Mouse (Mus musculus): ENCODE results near the gene Ppcdc. TPM values are rescaled to one million over a fixed set of nuclear protein-coding genes. Genes with fewer than 3 reads are reported as not detected.

Ppcdc gene
- polyA plus RNA-seq, 1 experiment from 2014 or later, result 24.3 TPM

DNA sequence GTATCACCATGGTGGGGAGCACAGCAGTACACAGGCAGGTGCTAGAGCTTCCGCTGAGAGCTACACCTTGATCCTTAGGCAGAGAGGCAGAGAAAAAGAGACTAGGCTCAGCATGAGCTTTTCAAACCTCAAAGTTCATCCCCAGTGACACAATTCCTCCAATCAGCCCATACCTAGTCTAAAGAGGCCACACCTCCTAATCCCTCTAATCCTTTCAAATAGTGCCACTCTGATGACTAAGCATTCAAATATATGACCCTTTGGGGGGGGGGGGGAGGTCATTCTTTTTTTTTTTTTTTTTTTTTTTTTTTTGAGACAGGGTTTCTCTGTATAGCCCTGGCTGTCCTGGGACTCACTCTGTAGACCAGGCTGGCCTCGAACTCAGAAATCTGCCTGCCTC lies 41.2 kb downstream of the Ppcdc start:
- Histone ChIP-seq H3K4me2 (replicated peaks) (no peak overlapping the region), H3K4me3 (no peak overlapping the region), H3K4me1 (no peaks in the 10 kb centered on the region), H3K9ac (no peak overlapping the region), H3K27ac (no peak overlapping the region), H3K27me3 (replicated peaks) (no peaks in the 10 kb centered on the region), H3K36me3 (no peaks in the 10 kb centered on the region), H3K9me3 (peaks cover 8% of the 10 kb centered on the region)
- no peak for ATAC-seq (ENCODE audit: low FRiP score, low read depth)
- WGBS, result 87% methylated on average over 2 of the region's 2 CpGs

DNA sequence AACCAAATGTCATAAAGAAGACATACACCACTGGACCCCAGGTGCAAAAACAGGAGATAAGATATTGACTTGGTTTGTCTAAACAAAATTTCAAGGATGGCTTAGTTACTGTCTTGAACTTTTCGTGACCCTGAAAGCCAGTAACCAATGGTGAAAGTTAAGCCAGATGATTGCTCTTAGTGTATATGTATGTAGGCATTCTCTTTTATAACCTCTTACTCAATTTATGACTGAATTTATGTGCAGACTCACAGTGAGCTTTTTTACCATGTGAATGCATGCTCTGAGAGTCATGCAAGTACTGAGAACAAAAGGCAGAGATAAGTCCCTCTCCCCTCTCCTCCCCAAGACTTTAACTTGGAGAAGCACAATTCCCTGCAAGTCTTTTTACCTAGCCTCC lies 47.0 kb downstream of the Ppcdc start:
- no peak overlapping the region for H3K9ac ChIP-seq
- WGBS, result 81% methylated on average over 1 of the region's 1 CpGs

DNA sequence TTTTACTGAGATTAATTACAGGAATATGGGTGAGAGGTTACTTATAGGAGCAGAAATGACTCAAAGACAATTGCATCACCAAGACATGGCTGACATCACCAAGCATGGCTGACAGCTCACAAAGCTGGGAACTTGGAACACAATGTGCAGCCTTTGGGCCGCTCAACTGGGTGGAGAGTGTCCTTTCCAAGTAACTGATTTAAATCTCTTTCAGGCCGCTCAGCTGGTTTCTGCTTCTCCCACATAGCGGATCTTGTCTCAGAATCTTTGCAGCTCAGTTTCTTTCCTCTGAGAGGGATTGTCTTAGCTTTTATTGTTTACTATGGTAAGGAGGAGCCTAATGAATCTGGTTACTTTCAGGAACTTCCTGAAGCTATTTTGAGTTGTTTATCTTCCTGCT lies 49.1 kb downstream of the Ppcdc start:
- H3K9ac ChIP-seq, result no peak overlapping the region
- H3K4me3 ChIP-seq, result no peak overlapping the region
- H3K36me3 ChIP-seq, result no peaks in the 10 kb centered on the region
- no peaks in the 10 kb centered on the region for H3K4me1 ChIP-seq
- H3K27ac ChIP-seq, result no peak overlapping the region
- 77% methylated on average over 3 of the region's 3 CpGs for WGBS
- H3K9me3 ChIP-seq, result no peaks in the 10 kb centered on the region
- H3K27me3 ChIP-seq (replicated peaks), result no peaks in the 10 kb centered on the region
- no peak for ATAC-seq (ENCODE audit: low FRiP score, low read depth)
- no peak overlapping the region for H3K4me2 ChIP-seq (replicated peaks)

More for the DNA sequence above, 47.0 kb downstream of the Ppcdc start:
- Histone ChIP-seq H3K36me3 (no peaks in the 10 kb centered on the region), H3K27me3 (replicated peaks) (no peaks in the 10 kb centered on the region), H3K4me2 (replicated peaks) (no peak overlapping the region), H3K27ac (no peak overlapping the region), H3K4me3 (no peak overlapping the region), H3K4me1 (no peaks in the 10 kb centered on the region), H3K9me3 (no peaks in the 10 kb centered on the region)
- no peak for ATAC-seq (ENCODE audit: low FRiP score, low read depth)

DNA sequence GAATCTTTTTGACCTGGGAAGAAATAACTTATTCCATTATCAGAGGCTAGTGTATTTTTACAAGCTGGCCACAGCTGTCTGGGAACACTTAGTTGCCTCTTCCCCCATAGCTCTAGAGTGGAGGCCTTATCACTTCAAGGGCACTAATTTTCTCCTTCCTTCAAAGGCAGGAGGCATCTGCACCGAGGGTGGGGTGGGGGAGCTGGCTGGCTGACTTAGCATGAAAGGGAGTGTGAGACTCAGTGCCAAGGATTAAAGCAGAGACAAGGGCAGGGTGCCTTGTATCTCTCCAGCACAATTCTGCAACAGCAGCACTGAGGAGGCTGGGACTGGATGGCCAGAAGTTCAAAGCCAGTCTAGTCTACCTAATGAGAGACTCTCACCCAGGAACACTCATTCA lies 50.8 kb downstream of the Ppcdc start:
- H3K27ac ChIP-seq, result no peak overlapping the region
- no peaks in the 10 kb centered on the region for H3K9me3 ChIP-seq
- H3K9ac ChIP-seq, result no peak overlapping the region
- H3K4me1 ChIP-seq, result no peaks in the 10 kb centered on the region
- no peaks in the 10 kb centered on the region for H3K27me3 ChIP-seq (replicated peaks)
- 15% methylated on average over 1 of the region's 1 CpGs for WGBS
- H3K36me3 ChIP-seq, result no peaks in the 10 kb centered on the region
- H3K4me3 ChIP-seq, result no peak overlapping the region
- no peak for ATAC-seq (ENCODE audit: low FRiP score, low read depth)
- H3K4me2 ChIP-seq (replicated peaks), result no peak overlapping the region

DNA sequence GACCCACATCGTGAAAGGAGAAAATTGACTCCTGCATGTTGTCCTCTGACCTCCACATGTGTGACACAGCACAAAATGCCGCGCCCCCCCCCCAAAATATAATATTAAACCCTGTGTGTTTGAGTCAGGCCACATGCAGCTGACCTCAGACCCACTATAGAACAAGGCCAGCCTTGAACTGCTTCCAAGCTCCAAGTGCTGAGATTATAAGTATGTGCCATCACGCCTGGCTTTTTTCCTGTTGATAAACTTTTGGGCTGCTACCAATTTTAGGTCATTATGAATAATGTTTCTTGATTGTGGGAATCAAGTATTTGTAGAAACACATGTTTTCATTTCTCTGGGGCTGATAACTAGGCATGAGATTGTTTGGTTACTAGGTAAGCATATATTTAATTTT lies 53.0 kb downstream of the Ppcdc start:
- no peak overlapping the region for H3K27ac ChIP-seq
- H3K4me1 ChIP-seq, result no peaks in the 10 kb centered on the region
- WGBS, result 87% methylated on average over 4 of the region's 4 CpGs
- no peak overlapping the region for H3K4me2 ChIP-seq (replicated peaks)
- no peaks in the 10 kb centered on the region for H3K36me3 ChIP-seq
- H3K9me3 ChIP-seq, result no peaks in the 10 kb centered on the region
- no peak overlapping the region for H3K4me3 ChIP-seq
- ATAC-seq (ENCODE audit: low FRiP score, low read depth), result no peak
- no peak overlapping the region for H3K9ac ChIP-seq
- no peaks in the 10 kb centered on the region for H3K27me3 ChIP-seq (replicated peaks)

DNA sequence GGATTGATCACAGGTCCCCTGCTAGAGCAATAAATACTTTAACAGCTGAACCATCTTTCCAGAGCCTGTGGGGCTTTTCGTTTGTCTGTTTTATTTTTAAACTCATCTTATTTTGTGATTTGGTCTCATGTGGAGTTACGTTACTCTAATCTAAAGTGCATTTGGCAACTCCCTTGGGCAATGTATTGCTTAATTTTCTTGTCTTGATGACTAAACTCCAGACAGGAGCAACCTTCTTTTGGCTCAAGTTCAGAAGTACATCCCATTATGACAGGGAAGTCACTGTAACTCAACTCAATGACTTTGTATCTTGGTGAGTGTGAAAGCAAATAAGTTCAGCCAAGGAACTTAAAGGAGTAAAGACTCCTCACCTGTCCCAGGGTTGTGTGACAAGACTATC lies 55.3 kb downstream of the Ppcdc start:
- WGBS, result 83% methylated on average over 2 of the region's 2 CpGs

DNA sequence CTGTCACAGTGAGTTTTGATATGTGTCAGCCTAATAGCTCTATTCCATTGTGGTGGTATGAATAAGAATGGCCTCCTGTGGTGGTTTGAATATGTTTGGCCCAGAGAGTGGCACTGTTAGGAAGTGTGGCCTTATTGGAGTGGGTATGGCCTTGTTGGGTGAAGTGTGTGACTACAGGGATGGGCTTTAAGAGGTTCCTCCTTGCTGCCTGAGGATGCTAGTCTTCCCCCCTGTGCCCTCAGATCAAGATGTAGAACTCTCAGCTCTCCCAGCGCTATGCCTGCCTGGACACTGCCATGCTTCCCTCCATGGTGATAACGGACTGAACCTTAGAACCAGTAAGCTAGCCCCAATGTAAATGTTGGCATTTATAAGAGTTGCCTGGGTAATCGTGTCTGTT lies 78.9 kb downstream of the Ppcdc start:
- H3K27me3 ChIP-seq (replicated peaks), result no peaks in the 10 kb centered on the region
- no peaks in the 10 kb centered on the region for H3K36me3 ChIP-seq
- H3K27ac ChIP-seq, result no peak overlapping the region
- H3K9me3 ChIP-seq, result no peaks in the 10 kb centered on the region
- no peak overlapping the region for H3K4me2 ChIP-seq (replicated peaks)
- H3K4me1 ChIP-seq, result no peaks in the 10 kb centered on the region
- WGBS, result 94% methylated on average over 3 of the region's 3 CpGs
- H3K4me3 ChIP-seq, result no peak overlapping the region
- no peak for ATAC-seq (ENCODE audit: low FRiP score, low read depth)
- H3K9ac ChIP-seq, result no peak overlapping the region

More for the DNA sequence above, 55.3 kb downstream of the Ppcdc start:
- no peak overlapping the region for H3K27ac ChIP-seq
- H3K4me1 ChIP-seq, result no peaks in the 10 kb centered on the region
- no peaks in the 10 kb centered on the region for H3K9me3 ChIP-seq
- H3K27me3 ChIP-seq (replicated peaks), result no peaks in the 10 kb centered on the region
- no peak overlapping the region for H3K9ac ChIP-seq
- H3K4me3 ChIP-seq, result no peak overlapping the region
- no peak overlapping the region for H3K4me2 ChIP-seq (replicated peaks)
- no peaks in the 10 kb centered on the region for H3K36me3 ChIP-seq
- no peak for ATAC-seq (ENCODE audit: low FRiP score, low read depth)

DNA sequence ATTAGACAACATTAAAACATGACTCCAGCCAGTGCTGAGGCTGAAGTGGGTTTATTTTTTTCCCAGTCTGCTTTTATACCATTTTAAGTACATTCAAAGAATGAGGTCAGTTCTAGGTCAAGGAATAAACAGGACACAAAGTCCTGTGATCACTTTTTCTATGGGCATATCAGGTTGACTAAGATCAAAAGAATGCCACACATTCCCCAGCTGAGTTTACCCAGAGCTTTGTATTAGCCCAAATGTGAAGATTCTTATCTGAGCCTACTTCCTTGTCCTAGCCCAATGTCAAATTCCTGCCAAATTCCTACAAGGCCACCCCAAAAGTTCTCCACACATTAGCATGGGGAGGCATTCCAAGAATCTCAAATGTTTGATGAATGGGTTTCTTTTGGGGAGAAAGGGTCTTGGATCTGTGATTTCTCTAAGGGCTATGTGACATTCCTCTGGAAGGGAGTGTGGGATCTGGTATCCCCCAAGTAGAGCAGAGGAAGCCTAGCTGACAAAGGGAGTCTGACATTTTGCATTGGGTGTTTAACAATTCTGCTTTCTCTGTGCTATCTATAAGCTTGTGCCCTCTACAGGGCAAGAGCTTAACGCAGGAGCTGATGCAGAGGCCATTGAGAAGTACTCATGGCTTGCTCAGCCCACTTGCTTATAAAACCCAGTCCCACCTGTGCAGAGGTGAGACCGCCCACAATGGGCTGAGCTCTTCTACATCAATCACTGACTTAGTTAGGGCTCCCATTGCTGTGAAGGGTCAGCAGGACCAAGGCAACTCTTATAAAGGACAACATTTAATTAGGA lies 85.3 kb downstream of the Ppcdc start:
- Histone ChIP-seq H3K36me3 (no peaks in the 10 kb centered on the region), H3K4me3 (no peak overlapping the region), H3K4me2 (replicated peaks) (no peak overlapping the region), H3K27me3 (replicated peaks) (no peaks in the 10 kb centered on the region), H3K9me3 (no peaks in the 10 kb centered on the region), H3K27ac (no peak overlapping the region), H3K4me1 (no peaks in the 10 kb centered on the region), H3K9ac (no peak overlapping the region)
- WGBS, result 73% methylated on average over 2 of the region's 2 CpGs
- ATAC-seq (ENCODE audit: low FRiP score, low read depth), result no peak

DNA sequence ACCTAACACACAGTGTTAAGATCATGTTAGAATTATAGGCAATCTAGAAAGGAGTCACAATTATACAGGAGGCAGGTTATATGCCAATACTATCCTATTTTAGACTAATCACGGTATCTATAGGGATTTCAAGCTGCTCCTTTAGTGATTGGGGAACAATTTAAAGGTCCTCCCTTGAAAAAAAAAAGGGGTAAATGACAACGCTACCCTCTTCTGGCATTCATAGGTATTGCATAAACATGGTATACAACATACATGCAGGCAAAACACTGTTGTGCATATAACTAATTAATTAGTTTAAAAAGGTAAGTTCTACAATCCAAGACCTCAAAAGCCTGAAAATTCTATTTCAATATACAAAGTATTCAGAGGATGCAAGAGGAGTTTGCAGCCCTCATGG lies 88.6 kb downstream of the Ppcdc start:
- 50% methylated on average over 2 of the region's 2 CpGs for WGBS
- no peak overlapping the region for H3K4me2 ChIP-seq (replicated peaks)
- no peak overlapping the region for H3K27ac ChIP-seq
- H3K27me3 ChIP-seq (replicated peaks), result no peaks in the 10 kb centered on the region
- no peak overlapping the region for H3K4me3 ChIP-seq
- no peaks in the 10 kb centered on the region for H3K9me3 ChIP-seq
- ATAC-seq (ENCODE audit: low FRiP score, low read depth), result no peak
- H3K9ac ChIP-seq, result no peak overlapping the region
- no peaks in the 10 kb centered on the region for H3K4me1 ChIP-seq
- H3K36me3 ChIP-seq, result no peaks in the 10 kb centered on the region

DNA sequence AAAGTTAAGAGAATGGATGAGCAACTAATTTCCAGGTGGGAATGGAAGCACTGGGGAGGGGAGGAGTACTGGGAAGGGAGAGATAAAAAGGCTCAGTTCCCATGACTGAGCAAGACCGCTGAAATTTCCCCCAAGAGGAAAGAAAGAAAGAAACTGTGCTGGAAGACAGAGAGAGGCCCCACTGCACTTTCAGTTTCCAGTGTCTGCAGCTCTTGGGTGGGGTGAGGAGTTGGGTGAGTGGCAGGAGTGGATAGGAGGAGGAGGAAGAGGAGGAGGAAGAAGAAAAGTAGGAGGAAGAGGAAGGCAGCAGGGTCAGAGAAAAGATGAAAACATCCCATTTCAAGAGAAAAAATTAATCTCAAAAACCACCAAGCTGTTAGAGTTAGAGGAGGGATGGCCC lies 94.0 kb downstream of the Ppcdc start:
- ATAC-seq (ENCODE audit: low FRiP score, low read depth), result no peak
- 66% methylated on average over 1 of the region's 1 CpGs for WGBS
- Histone ChIP-seq H3K4me1 (no peaks in the 10 kb centered on the region), H3K9me3 (no peaks in the 10 kb centered on the region), H3K9ac (no peak overlapping the region), H3K27ac (no peak overlapping the region), H3K27me3 (replicated peaks) (no peaks in the 10 kb centered on the region), H3K36me3 (no peaks in the 10 kb centered on the region), H3K4me3 (no peak overlapping the region), H3K4me2 (replicated peaks) (no peak overlapping the region)

DNA sequence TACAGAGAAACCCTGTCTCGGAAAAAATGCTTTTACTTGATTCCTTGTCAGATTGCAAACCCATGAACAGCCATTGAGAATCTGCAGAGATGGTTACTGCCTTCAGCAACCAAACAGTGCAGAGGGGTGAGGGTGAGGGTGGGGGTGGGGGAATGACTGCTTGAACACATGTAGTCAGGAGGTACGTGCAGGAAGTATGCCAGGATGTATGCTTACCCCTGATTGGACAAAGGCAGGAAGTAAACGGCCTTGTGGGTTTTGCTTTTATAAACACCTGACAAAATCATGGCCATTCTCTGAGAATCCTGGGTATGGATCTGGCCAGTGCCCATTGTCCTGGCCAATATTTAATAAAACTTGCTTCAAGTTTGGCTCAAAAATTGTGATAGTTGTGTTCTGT lies 96.2 kb downstream of the Ppcdc start:
- Histone ChIP-seq H3K9me3 (no peaks in the 10 kb centered on the region), H3K27me3 (replicated peaks) (no peaks in the 10 kb centered on the region), H3K4me1 (no peaks in the 10 kb centered on the region), H3K4me2 (replicated peaks) (no peak overlapping the region), H3K9ac (no peak overlapping the region), H3K27ac (no peak overlapping the region), H3K4me3 (no peak overlapping the region), H3K36me3 (no peaks in the 10 kb centered on the region)
- 71% methylated on average over 3 of the region's 3 CpGs for WGBS
- no peak for ATAC-seq (ENCODE audit: low FRiP score, low read depth)

DNA sequence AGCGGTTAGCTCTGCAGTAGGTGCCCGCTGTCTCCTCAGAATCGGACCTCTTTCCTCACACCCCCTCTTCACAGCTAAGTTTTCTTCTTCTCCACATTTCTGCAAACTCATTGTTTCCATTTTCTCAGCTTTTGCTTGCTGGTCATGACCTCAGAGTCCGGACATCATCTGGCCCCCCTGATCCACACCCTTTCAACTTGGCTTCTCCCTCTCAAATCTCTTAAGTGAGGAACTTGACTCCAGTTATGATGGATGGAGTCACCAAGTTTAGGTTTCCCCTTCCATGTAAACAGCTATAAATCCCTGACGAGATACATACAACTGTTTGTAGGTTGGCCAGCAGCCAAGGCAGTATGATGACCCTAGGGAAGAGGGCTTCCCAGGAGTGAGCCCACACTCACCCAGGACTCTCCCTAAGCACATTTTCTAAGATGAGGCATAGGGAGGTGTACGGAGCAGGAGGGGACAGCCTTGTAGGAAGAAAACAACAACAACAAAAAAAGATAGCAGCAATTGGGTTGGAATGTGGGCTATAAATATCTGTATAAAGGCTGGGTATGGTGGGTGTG lies 96.9 kb downstream of the Ppcdc start:
- Histone ChIP-seq H3K4me3 (no peak overlapping the region), H3K9ac (no peak overlapping the region), H3K4me2 (replicated peaks) (no peak overlapping the region), H3K9me3 (no peaks in the 10 kb centered on the region), H3K27ac (no peak overlapping the region), H3K27me3 (replicated peaks) (no peaks in the 10 kb centered on the region), H3K36me3 (no peaks in the 10 kb centered on the region), H3K4me1 (no peaks in the 10 kb centered on the region)
- no peak for ATAC-seq (ENCODE audit: low FRiP score, low read depth)
- 80% methylated on average over 6 of the region's 6 CpGs for whole genome bisulfite sequencing

DNA sequence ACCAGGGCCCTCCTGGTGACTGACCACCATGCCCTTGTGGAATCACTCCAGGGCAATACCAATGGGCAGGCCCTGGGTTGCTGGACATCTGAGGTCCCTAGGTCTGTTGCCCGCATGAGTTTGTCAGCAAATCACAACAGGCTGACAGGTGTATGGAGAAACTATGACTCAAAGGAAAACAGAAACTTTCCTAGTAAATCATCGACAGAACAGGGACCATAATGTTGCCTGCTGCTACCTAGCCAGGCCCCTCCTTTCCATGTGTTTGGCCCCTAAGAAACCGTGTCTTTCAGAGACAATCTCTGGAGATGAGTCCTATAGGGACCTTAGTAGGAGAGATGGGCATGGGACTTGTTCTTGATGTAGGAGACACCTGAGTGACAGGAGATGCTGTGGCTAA lies 97.7 kb downstream of the Ppcdc start:
- Histone ChIP-seq H3K4me2 (replicated peaks) (no peak overlapping the region), H3K27ac (no peak overlapping the region), H3K9me3 (0 out of 2 replicates have a peak, but pooled peaks cover 2% of the 10 kb centered on the region), H3K4me1 (no peaks in the 10 kb centered on the region), H3K9ac (no peak overlapping the region), H3K4me3 (no peak overlapping the region), H3K27me3 (replicated peaks) (no peaks in the 10 kb centered on the region), H3K36me3 (no peaks in the 10 kb centered on the region)
- ATAC-seq (ENCODE audit: low FRiP score, low read depth), result no peak
- WGBS, result 82% methylated on average over 3 of the region's 3 CpGs
